Mouse (Mus musculus) central nervous system, embryonic 18 days (tissue): ENCODE data around the gene Mindy1. TPM values are rescaled to one million over a fixed set of nuclear protein-coding genes. Genes with fewer than 3 reads are reported as not detected.

Experiments
- polyA plus RNA-seq: library from polyadenylated mRNA; depleted of rRNA; stranded (reverse); fragments of >200 nt; gene quantifications from 2 replicates; pipeline ENCODE4 v1.2.3, GENCODE M21; 2012; rRNA removed

The Mindy1 gene
- polyA plus RNA-seq: 40.1 and 41.4 TPM in 2 replicates

GRCm38 (mm10) chr3:95281216-95282126 is at the start of gene Mindy1, which contains the start of gene Prune1:
Gene Mindy1, plus strand, starts transcription at chr3:95281345.
Gene Prune1, minus strand, starts transcription at chr3:95282076.

DNA sequence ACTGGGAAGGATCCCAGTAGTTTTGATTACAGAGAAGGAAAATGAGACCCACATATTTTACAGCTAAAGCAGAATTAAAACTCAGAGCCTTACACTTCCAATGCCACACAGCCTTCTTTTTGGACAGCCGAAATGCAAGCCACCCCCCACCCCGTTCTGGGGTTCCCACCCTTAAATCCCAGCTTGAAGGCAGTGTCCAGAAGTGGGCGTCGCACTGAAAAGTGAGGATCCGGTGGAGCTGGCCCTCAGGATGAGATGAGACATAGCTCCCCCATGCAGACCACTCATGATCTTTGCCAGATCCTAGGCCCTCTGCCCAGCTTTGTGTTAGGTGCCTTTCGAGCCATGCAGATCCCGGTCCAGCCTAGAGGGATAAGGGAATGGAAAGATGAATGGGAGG is 39.6 kb upstream of the Mindy1 start, which contains the start of gene Gm128:
Gm128 (minus strand) TSS at position 101 of the 400 bp plus-strand sequence.

DNA sequence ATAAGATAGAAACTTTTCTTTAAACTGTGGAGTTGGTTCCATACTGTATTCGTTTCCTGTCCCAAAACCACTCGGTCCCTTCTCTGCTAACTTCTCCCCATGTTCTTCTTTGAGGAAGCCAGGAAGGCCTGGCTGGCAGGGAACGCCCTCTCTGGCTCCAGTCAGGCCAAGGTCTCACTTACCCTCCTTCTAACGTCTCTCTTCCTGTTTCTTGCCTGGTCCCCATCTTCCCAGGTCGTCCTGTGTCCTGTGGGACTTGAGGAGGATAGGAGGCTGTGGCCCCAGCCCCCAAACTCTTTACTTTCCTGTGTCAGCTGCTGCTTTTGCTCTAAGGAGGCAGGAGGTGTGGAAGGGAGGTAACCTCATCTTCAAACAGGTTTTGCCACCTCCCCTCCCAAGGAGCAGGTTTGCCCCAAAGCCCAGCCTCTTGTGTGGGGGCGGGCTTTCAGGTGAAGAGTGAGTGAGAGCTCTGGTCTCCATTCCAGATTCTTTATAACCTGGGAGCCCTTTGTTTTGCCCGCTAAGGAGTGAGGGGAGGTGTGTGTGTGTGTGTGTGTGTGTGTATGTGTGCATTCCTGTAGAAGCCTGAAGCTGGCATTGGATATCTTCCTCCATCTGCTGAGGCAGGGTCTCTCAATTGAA is 30.2 kb upstream of the Mindy1 start, which contains the start of gene Bnipl:
Bnipl (minus strand) TSS at position 411 of the 642 bp plus-strand sequence.

GRCm38 (mm10) chr3:95307100-95307499 is 26.0 kb downstream of the Mindy1 start, which contains the start of gene Anxa9:
Gene Anxa9, minus strand, starts transcription at chr3:95307176.

DNA sequence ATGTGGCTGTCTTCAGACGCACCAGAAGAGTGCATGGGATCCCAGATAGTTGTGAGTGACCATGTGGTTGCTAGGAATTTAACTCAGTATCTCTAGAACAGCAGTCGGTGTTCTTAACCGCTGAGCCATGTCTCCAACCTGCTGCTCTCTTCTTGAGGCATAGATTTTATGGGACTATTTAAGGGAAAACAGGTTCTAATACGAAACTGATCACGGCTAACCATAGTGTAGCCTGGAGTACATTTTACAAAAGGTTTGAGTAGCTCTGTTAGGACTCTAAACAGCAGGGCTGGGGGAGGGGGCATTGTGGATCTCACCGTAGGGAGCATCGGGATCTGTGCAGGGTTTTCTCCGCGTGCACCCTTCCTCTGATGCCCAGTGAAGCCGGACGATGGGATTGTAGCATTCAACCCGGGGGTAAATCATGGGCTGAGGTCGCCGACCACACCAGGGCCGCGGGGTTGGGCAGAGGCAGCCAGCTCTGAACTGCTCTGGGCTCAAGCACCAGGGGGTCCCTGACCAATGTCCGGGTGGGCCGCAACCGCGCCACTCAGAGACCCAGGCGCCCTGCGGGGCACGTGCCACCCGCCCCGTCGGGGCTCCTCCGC is 33.4 kb downstream of the Mindy1 start, which contains the start of gene Cers2:
Cers2 (plus strand) TSS at position 306 of the 608 bp plus-strand sequence.

Other genes with a start within 250 kb of the Mindy1 start
- 262 and 277 TPM in 2 replicates for gene Psmd4, start 238.7 kb upstream of the Mindy1 start, polyA plus RNA-seq
- gene Pip5k1a, start 174.4 kb upstream of the Mindy1 start, polyA plus RNA-seq: 22.9 and 26.3 TPM in 2 replicates
- 119 and 135 TPM in 2 replicates for gene Vps72, start 170.3 kb upstream of the Mindy1 start, polyA plus RNA-seq
- gene Tmod4, start 156.9 kb upstream of the Mindy1 start, polyA plus RNA-seq: 1.2 and 3.0 TPM in 2 replicates
- gene Scnm1, start 147.3 kb upstream of the Mindy1 start, polyA plus RNA-seq: 119 and 121 TPM in 2 replicates
- gene Lysmd1, start 147.3 kb upstream of the Mindy1 start, polyA plus RNA-seq: 30.0 and 30.6 TPM in 2 replicates
- gene Tnfaip8l2, start 139.0 kb upstream of the Mindy1 start, polyA plus RNA-seq: 1.6 TPM in 2 replicates
- gene Sema6c, start 120.9 kb upstream of the Mindy1 start, polyA plus RNA-seq: 90.2 and 108 TPM in 2 replicates
- gene Gabpb2, start 63.4 kb upstream of the Mindy1 start, polyA plus RNA-seq: 9.0 and 10.0 TPM in 2 replicates
- 54.9 and 55.6 TPM in 2 replicates for gene Cdc42se1, start 52.6 kb upstream of the Mindy1 start, polyA plus RNA-seq
- gene Mllt11, start 49.2 kb upstream of the Mindy1 start, polyA plus RNA-seq: 935 and 937 TPM in 2 replicates
- gene Gm128, start 39.7 kb upstream of the Mindy1 start, polyA plus RNA-seq: 0.08 and 0.20 TPM in 2 replicates
- 0.26 and 0.31 TPM in 2 replicates for gene Bnipl, start 30.2 kb upstream of the Mindy1 start, polyA plus RNA-seq
- gene Prune1, start 731 bp downstream of the Mindy1 start, polyA plus RNA-seq: 72.4 and 78.5 TPM in 2 replicates
- 1.5 and 1.7 TPM in 2 replicates for gene Anxa9, start 25.8 kb downstream of the Mindy1 start, polyA plus RNA-seq
- 92.1 and 101 TPM in 2 replicates for gene Cers2, start 33.4 kb downstream of the Mindy1 start, polyA plus RNA-seq
- 54.5 and 56.8 TPM in 2 replicates for gene Setdb1, start 75.9 kb downstream of the Mindy1 start, polyA plus RNA-seq
- not detected in 2 replicates for gene 4930558C23Rik, start 121.5 kb downstream of the Mindy1 start, polyA plus RNA-seq
- 29.1 and 33.1 TPM in 2 replicates for gene Arnt, start 153.0 kb downstream of the Mindy1 start, polyA plus RNA-seq
- gene Ctsk, start 217.9 kb downstream of the Mindy1 start, polyA plus RNA-seq: 5.9 and 35.0 TPM in 2 replicates
- 8.8 and 9.2 TPM in 2 replicates for gene Ctss, start 245.4 kb downstream of the Mindy1 start, polyA plus RNA-seq